Mouse (Mus musculus) kidney, embryonic 14.5 days (tissue): ENCODE measurements around the gene Celf1. TPM values are rescaled to one million over a fixed set of nuclear protein-coding genes. Genes with fewer than 3 reads are reported as not detected.

ENCODE experiments used
- ATAC-seq: fragments of 200-750 bp; cut with Nextera tagmentation; 2 replicates; pipeline ENCODE4 v1.8.0; 2017; ENCODE audit warnings: moderate number of reproducible peaks, mild to moderate bottlenecking, moderate TSS enrichment, moderate library complexity; ENCODE audit not compliant: low FRiP score, low TSS enrichment
- H3K27ac ChIP-seq: fragments of 300-500 bp; sonication (generic); 2 replicates; pipeline ENCODE4 v1.5.1; 2014; ENCODE audit warnings: low read depth, mild to moderate bottlenecking, low read length, moderate library complexity, mixed read lengths
- H3K27me3 ChIP-seq: fragments of 300-500 bp; sonication (generic); 2 replicates; pipeline ENCODE4 v1.6.1; 2014; ENCODE audit warnings: mild to moderate bottlenecking, low read length; ENCODE audit not compliant: control insufficient read depth, insufficient read depth
- H3K36me3 ChIP-seq: fragments of 300-500 bp; sonication (generic); 2 replicates; pipeline ENCODE4 v1.6.1; 2014; ENCODE audit warnings: low read length, mixed read lengths; ENCODE audit not compliant: control insufficient read depth, insufficient read depth
- H3K4me1 ChIP-seq: fragments of 300-500 bp; sonication (generic); 2 replicates; pipeline ENCODE4 v1.6.1; 2014; ENCODE audit warnings: low read length, mixed read lengths; ENCODE audit not compliant: control insufficient read depth, insufficient read depth
- H3K4me2 ChIP-seq: fragments of 300-500 bp; sonication (generic); replicated peaks from 2 replicates; pipeline ENCODE4 v1.6.1; 2014; ENCODE audit warnings: low read depth, mild to moderate bottlenecking, low read length
- H3K4me3 ChIP-seq: fragments of 300-500 bp; sonication (generic); 2 replicates; pipeline ENCODE4 v1.5.1; 2014; ENCODE audit warnings: mild to moderate bottlenecking, low read length
- H3K9ac ChIP-seq: fragments of 300-500 bp; sonication (generic); 2 replicates; pipeline ENCODE4 v1.6.1; 2014; ENCODE audit warnings: low read depth, mild to moderate bottlenecking, low read length, moderate library complexity
- H3K9me3 ChIP-seq: fragments of 300-500 bp; sonication (generic); 2 replicates; pipeline ENCODE4 v1.6.1; 2016; ENCODE audit warnings: low read length; ENCODE audit not compliant: control insufficient read depth
- WGBS: fragments of 180-500 bp; shearing (Covaris S2); extraction: QIAGEN DNeasy Blood & Tissue Kit; methylation state at CpG from one replicate; pipeline ENCODE4 v1.1.7; 2014; 5-methylcytosine and 5-hydroxymethylcytosine counted together
- polyA plus RNA-seq: library from polyadenylated mRNA; unstranded; fragments of >200 nt; fragmentation: Nextera tagmentation; extraction: Ambion mirVana; gene quantifications from 2 replicates; pipeline ENCODE4 v1.2.1, GENCODE M21; 2014

The Celf1 gene
- polyA plus RNA-seq, 1 experiment from 2014 or later, result 77.6 TPM

DNA sequence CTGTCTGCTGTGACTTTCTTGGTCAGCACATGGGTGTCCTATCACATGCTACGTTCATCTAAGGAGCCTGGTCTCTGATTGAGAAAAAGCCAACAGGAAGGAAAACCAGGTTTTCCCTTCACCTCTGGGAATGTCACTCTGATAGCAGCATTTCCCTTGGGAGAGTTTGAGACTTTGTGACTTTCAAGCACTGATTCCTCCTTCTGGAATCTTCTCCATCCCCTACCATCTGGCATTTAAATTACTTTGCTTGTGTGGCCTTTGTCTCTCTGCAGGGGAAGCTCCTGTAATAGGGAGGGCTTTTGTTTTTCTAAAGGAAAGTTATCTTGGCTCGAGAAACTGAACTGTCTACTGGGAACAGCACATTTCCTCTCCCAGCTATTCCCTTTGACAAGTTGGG, 82.9 kb downstream of the Celf1 start:
- Histone ChIP-seq H3K4me1 (no peaks in the 10 kb centered on the region), H3K27me3 (no peaks in the 10 kb centered on the region), H3K9ac (no peak overlapping the region), H3K4me2 (no peak overlapping the region), H3K9me3 (no peaks in the 10 kb centered on the region), H3K4me3 (no peak overlapping the region), H3K36me3 (peaks cover 13% of the 10 kb centered on the region; the same call in 1 of the 2 replicates), H3K27ac (no peak overlapping the region)
- WGBS, result 52% methylated on average over 2 of the region's 2 CpGs
- no peak for ATAC-seq

DNA sequence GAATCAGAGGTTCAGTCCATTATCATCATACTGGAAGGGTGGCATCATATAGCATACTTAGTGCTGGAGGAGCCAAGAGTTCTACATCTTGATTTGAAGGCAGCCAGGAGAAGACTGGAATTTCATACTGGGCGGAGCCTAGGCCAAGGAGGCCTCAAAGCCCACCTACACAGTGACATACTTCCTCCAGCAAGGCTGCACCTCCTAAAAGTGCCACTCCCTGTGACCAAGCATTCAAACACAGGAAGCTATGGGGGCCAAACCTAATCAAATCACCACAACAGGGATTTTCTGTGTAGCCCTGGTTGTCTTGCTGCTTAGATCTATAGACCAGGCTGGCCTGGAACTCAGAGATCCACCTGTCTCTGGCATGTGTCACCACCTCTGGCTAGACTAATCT, 83.8 kb downstream of the Celf1 start:
- H3K27me3 ChIP-seq, result no peaks in the 10 kb centered on the region
- peaks cover 13% of the 10 kb centered on the region; the same call in 1 of the 2 replicates for H3K36me3 ChIP-seq
- no peak for ATAC-seq
- no peak overlapping the region for H3K27ac ChIP-seq
- no peak overlapping the region for H3K4me2 ChIP-seq
- WGBS, result 91% methylated on average over 1 of the region's 1 CpGs
- no peak overlapping the region for H3K9ac ChIP-seq
- H3K4me3 ChIP-seq, result no peak overlapping the region
- no peaks in the 10 kb centered on the region for H3K9me3 ChIP-seq
- no peaks in the 10 kb centered on the region for H3K4me1 ChIP-seq

DNA sequence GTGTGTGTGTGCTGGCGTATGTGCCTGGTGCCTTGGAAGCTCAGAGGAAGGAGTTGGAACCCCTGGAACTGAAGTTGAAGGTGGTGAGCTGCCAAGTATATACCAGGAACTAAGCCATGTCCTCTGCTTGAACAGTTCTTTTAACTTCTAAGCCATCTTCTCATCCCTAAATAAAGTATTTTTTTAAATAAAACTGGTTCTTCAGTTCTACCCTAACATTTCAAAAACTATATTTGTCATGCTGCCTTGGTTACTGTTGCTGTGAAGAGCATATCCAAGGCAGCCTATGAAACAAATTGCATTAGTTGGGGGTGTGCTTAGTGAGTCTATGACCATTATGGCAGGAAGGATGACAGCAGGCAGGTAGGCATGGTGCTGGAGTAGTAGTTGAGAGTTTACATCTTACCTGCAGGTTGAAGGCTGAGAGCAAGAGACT, 84.9 kb downstream of the Celf1 start:
- Histone ChIP-seq H3K36me3 (peaks cover 7% of the 10 kb centered on the region; the same call in 1 of the 2 replicates), H3K4me3 (no peak overlapping the region), H3K4me1 (no peaks in the 10 kb centered on the region), H3K27ac (no peak overlapping the region), H3K9ac (no peak overlapping the region), H3K27me3 (no peaks in the 10 kb centered on the region), H3K9me3 (no peaks in the 10 kb centered on the region), H3K4me2 (no peak overlapping the region)
- WGBS, result 88% methylated on average over 1 of the region's 1 CpGs
- ATAC-seq, result no peak

DNA sequence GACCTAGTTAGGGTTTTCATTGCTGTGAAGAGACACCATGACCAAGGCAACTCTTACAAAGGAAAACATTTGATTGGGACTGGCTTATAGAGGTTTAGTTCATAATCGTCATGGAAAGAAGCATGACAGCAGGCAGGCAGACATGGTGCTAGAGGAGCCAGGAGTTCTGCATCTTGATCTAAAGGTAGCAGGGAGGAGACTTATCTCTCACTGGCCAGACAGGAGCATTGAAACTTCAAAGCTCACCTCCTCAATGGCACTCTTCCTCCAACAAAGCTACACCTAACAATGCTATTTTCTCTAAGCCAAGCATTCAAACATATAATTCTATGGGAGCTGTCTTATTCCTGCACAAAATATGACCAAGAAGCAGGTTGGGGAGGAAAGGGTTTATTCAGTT, 86.3 kb downstream of the Celf1 start:
- Histone ChIP-seq H3K4me3 (no peak overlapping the region), H3K27ac (no peak overlapping the region), H3K9me3 (no peaks in the 10 kb centered on the region), H3K36me3 (no peaks in the 10 kb centered on the region), H3K4me1 (no peaks in the 10 kb centered on the region), H3K4me2 (no peak overlapping the region), H3K27me3 (no peaks in the 10 kb centered on the region), H3K9ac (no peak overlapping the region)
- no peak for ATAC-seq
- WGBS, result 85% methylated on average over 1 of the region's 1 CpGs

DNA sequence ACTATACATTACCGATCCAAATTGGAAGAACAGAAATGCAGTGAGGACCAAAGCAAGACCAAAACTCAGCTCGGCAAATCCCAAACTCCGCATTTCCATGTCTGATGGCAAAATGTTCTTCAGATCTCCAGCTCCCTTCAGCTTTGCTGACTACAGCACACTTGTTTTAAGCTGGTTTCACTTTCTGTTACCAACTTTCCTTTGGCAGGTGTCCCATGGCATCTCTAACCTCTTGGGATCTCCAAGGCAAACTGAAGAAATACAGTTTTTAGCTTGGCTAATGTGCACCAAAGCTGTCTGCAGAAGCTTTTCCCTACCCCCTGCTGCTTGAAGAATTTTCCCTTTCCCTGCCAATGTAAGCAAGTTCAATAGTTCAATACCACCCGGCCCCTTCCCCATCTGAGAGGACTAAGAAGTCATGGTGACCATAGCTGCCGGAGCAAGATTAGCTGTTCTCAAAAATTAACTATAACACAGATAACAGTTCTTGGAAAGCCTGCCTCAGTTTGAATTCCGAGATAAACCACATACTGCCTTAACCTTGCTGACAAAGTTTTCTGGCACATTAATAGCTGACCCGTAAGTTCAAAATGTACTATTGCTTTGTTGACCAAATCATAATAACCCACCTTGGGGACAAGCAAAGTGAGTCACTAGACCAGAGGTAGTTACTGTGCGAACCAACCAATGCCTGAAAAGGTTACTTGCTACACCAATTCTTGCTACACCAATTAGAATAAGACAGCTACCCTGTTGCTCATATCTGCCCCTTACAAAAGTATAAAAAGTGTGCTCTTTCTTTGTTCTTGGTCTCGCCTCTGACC, 87.4 kb downstream of the Celf1 start:
- Histone ChIP-seq H3K27me3 (no peaks in the 10 kb centered on the region), H3K4me2 (no peak overlapping the region), H3K4me1 (no peaks in the 10 kb centered on the region), H3K9me3 (no peaks in the 10 kb centered on the region), H3K9ac (no peak overlapping the region), H3K27ac (no peak overlapping the region), H3K4me3 (no peak overlapping the region), H3K36me3 (no peaks in the 10 kb centered on the region)
- no peak for ATAC-seq
- WGBS, result 89% methylated on average over 9 of the region's 9 CpGs

DNA sequence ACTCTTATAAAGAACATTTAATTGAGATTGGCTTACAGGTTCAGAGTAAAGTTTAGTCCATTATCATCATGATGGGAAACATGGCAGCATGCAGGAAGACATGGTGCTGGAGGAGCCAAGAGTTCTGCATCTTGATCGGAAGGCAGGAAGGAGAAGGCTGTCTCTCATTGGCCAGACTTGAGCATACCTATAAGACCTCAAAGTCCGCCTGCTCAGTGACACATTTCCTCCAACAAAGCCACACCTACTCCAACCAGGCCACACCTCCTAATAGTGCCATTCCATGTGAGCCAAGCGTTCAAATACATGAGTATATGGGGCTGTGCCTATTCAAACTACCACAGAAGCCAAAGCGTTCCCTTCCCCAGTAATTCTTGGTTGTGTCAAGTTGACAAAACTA, 91.0 kb downstream of the Celf1 start:
- no peak overlapping the region for H3K4me2 ChIP-seq
- ATAC-seq, result no peak
- no peaks in the 10 kb centered on the region for H3K36me3 ChIP-seq
- no peaks in the 10 kb centered on the region for H3K27me3 ChIP-seq
- H3K4me1 ChIP-seq, result no peaks in the 10 kb centered on the region
- no peaks in the 10 kb centered on the region for H3K9me3 ChIP-seq
- 86% methylated on average over 4 of the region's 4 CpGs for WGBS
- H3K27ac ChIP-seq, result no peak overlapping the region
- no peak overlapping the region for H3K4me3 ChIP-seq
- no peak overlapping the region for H3K9ac ChIP-seq

DNA sequence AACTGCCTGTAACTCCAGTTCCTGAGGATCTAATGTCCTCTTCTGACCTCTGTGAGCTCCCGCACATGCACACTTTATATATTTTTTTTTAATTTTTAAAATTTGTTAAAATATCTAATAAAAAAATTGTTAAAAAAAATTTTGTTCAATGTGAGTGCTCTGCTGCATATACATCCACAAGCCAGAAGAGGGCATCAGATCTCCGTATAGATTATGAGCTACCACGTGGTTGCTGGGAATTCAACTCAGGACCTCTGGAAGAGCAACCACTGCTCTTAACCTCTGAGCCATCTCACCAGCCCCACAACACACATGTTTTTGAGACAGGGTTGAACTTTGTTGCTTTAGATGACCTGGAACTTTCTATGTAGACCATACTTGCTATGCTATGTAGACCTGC, 92.8 kb downstream of the Celf1 start:
- Histone ChIP-seq H3K4me1 (no peaks in the 10 kb centered on the region), H3K4me3 (no peak overlapping the region), H3K9ac (no peak overlapping the region), H3K9me3 (no peaks in the 10 kb centered on the region), H3K36me3 (no peaks in the 10 kb centered on the region), H3K27me3 (no peaks in the 10 kb centered on the region), H3K4me2 (no peak overlapping the region), H3K27ac (no peak overlapping the region)
- no peak for ATAC-seq
- WGBS, result 20% methylated on average over 3 of the region's 3 CpGs

DNA sequence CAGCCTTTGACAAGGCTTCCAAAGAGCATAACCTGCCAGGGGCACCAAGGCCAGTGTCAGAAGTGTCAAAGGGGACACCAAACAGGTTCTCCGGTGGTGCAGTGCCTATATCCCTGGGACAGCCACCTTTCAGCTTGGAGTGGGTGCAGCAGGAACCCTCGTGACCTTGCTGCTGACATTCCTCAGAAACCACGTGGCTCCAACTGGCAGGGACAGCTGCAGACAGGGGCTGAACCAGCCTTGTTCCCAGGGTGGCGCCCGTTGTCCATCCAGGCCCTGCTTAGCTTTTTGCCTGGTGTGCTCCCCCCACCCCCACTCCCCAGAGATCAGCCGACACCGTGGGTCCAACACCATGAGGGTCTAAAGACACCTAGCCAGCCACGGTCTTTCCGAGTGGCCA, 95.2 kb downstream of the Celf1 start, which contains the start of gene Rapsn:
Rapsn (plus strand) TSS at position 236 of the 400 bp plus-strand sequence.
- H3K9ac ChIP-seq, result no peak within 1 kb of the TSS
- H3K4me1 ChIP-seq, result no peaks in the 10 kb centered on the region
- no peaks in the 10 kb centered on the region for H3K9me3 ChIP-seq
- no peak for ATAC-seq
- 66% methylated on average over 9 of the region's 9 CpGs for WGBS
- H3K36me3 ChIP-seq, result no peaks in the 10 kb centered on the region
- no peak within 1 kb of the TSS for H3K4me3 ChIP-seq
- H3K4me2 ChIP-seq, result no peak within 1 kb of the TSS
- H3K27me3 ChIP-seq, result no peaks in the 10 kb centered on the region
- H3K27ac ChIP-seq, result no peak within 1 kb of the TSS

DNA sequence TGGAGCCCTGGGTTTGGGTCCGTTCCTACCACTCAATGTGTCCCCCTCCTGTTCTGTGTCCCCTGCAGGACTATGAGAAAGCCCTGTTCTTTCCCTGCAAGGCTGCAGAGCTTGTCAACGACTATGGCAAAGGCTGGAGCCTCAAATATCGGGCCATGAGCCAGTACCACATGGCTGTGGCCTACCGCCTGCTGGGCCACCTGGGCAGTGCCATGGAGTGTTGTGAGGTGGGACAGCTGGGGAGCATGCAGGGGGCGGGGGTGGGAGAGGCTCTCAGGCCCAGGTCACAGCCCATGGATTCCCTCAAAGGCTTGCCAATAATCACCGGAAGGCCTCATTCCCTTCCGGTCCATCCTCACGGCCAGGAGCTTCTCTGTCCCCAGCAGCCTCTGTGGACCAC, 101.6 kb downstream of the Celf1 start:
- ATAC-seq, result no peak
- Histone ChIP-seq H3K27me3 (no peaks in the 10 kb centered on the region), H3K36me3 (no peaks in the 10 kb centered on the region), H3K27ac (no peak overlapping the region), H3K9ac (no peak overlapping the region), H3K9me3 (no peaks in the 10 kb centered on the region), H3K4me2 (no peak overlapping the region), H3K4me3 (no peak overlapping the region), H3K4me1 (no peaks in the 10 kb centered on the region)
- 76% methylated on average over 8 of the region's 8 CpGs for WGBS
